Mouse (Mus musculus): Measurements from ENCODE around the gene Fbxo40. TPM values are rescaled to one million over a fixed set of nuclear protein-coding genes. Genes with fewer than 3 reads are reported as not detected.

The Fbxo40 gene
- total and polyA plus RNA-seq, 3 experiments: 1.5 to 3.0 (median 2.2) TPM

- TF ChIP-seq CTCF (conservative IDR thresholded peaks at IDR 0.05 in 1 of 2, IDR thresholded peaks at IDR 0.05 in 1 of 2; ENCODE audit: low read depth in 2 of 2, low read length in 2 of 2): peak in 1 of 2 experiments; percentile 57; a peak in 2 of 4 replicates
- TF ChIP-seq JUND (conservative IDR thresholded peaks at IDR 0.05; ENCODE audit: low read depth, low read length): no peak
- peak; percentile 64 for TF ChIP-seq RAD21 (IDR thresholded peaks at IDR 0.05; ENCODE audit: low read depth, low read length)
- peak; percentile 51 for TF ChIP-seq SMC3 (IDR thresholded peaks at IDR 0.05; ENCODE audit: low read depth, low read length)
- no peak for TF ChIP-seq USF2 (conservative IDR thresholded peaks at IDR 0.05; ENCODE audit: low read depth, low read length)
- no peak for TF ChIP-seq KAT2A (IDR thresholded peaks at IDR 0.05; ENCODE audit: insufficient replicate concordance, low read length)
- DNase-seq (ENCODE audit: extremely low read depth): no peak
- Histone ChIP-seq H3K27me3 (replicated peaks) (no peaks in the 10 kb centered on the region), H3K4me3 (replicated peaks in 1 of 3; ENCODE audit: low read depth in 2 of 3, low read length in 2 of 3, poor library complexity in 1 of 3) (no peak overlapping the region), H3K36me3 (replicated peaks in 1 of 2; ENCODE audit: control insufficient read depth in 1 of 2, insufficient read depth in 1 of 2, low read length in 1 of 2) (peaks cover 54 to 80% of the 10 kb centered on the region in 2 experiments), H3K79me2 (replicated peaks; ENCODE audit: control insufficient read depth, extremely low read depth, insufficient read depth, poor library complexity, severe bottlenecking) (peaks cover 22% of the 10 kb centered on the region), H3K9ac (ENCODE audit: insufficient read depth, low read depth) (no peak overlapping the region), H3K4me1 (ENCODE audit: control insufficient read depth in 1 of 2, insufficient read depth in 2 of 2) (peaks cover 4 to 37% of the 10 kb centered on the region in 2 experiments), H3K9me3 (replicated peaks; ENCODE audit: low read length) (no peaks in the 10 kb centered on the region), H3K4me2 (ENCODE audit: insufficient read depth, low read depth, poor library complexity, severe bottlenecking) (no peak overlapping the region), H3K27ac (ENCODE audit: insufficient read depth, low read depth) (no peak overlapping the region)
- dilution Hi-C loops (cut with MboI; ENCODE audit: extremely low pct_ligation_motif_present, extremely low pct_unique_long_range_greater_than_20kb, low sequenced_read_pairs) (no loop called here), in situ Hi-C loops (cut with MboI; ENCODE audit: low pct_ligation_motif_present, low pct_unique_long_range_greater_than_20kb, low sequenced_read_pairs) (no loop called here)
These were observed 43.7 kb downstream of the Fbxo40 start for GRCm38 (mm10) chr16:36946459-36947159.

- no peak for TF ChIP-seq GABPA (IDR thresholded peaks at IDR 0.05; ENCODE audit: insufficient replicate concordance, low read depth, low read length)
- TF ChIP-seq KAT2A (IDR thresholded peaks at IDR 0.05; ENCODE audit: insufficient replicate concordance, low read length): no peak
- no peak for TF ChIP-seq ZC3H11A (IDR thresholded peaks at IDR 0.05; ENCODE audit: low read depth, low read length)
- TF ChIP-seq SIN3A (IDR thresholded peaks at IDR 0.05; ENCODE audit: low read length): no peak
- TF ChIP-seq ZKSCAN1 (IDR thresholded peaks at IDR 0.05; ENCODE audit: borderline replicate concordance, low read depth, low read length): no peak
- TF ChIP-seq ZNF384 (IDR thresholded peaks at IDR 0.05; ENCODE audit: low read depth, low read length): no peak
- H3K79me2 ChIP-seq (replicated peaks; ENCODE audit: control insufficient read depth, extremely low read depth, insufficient read depth, poor library complexity, severe bottlenecking): peaks cover 28% of the 10 kb centered on the region
- H3K4me3 ChIP-seq (replicated peaks in 1 of 3; ENCODE audit: low read depth in 2 of 3, low read length in 2 of 3, poor library complexity in 1 of 3): no peak overlapping the region
- H3K27me3 ChIP-seq (replicated peaks): no peaks in the 10 kb centered on the region
- DNase-seq (ENCODE audit: extremely low read depth): no peak
- in situ Hi-C loops (cut with MboI; ENCODE audit: low pct_ligation_motif_present, low pct_unique_long_range_greater_than_20kb, low sequenced_read_pairs): no loop called here
- no peak overlapping the region for H3K27ac ChIP-seq (ENCODE audit: insufficient read depth, low read depth)
- peaks cover 13 to 52% of the 10 kb centered on the region in 2 experiments for H3K4me1 ChIP-seq (ENCODE audit: control insufficient read depth in 1 of 2, insufficient read depth in 2 of 2)
- H3K9ac ChIP-seq (ENCODE audit: insufficient read depth, low read depth): no peak overlapping the region
- H3K4me2 ChIP-seq (ENCODE audit: insufficient read depth, low read depth, poor library complexity, severe bottlenecking): no peak overlapping the region
- H3K9me3 ChIP-seq (replicated peaks; ENCODE audit: low read length): no peaks in the 10 kb centered on the region
- peaks cover 50 to 78% of the 10 kb centered on the region in 2 experiments for H3K36me3 ChIP-seq (replicated peaks in 1 of 2; ENCODE audit: control insufficient read depth in 1 of 2, insufficient read depth in 1 of 2, low read length in 1 of 2)
- dilution Hi-C loops (cut with MboI; ENCODE audit: extremely low pct_ligation_motif_present, extremely low pct_unique_long_range_greater_than_20kb, low sequenced_read_pairs): no loop called here
These were observed 45.3 kb downstream of the Fbxo40 start for GRCm38 (mm10) chr16:36944895-36945424.

GRCm38 (mm10) chr16:36943591-36943990 lies 46.7 kb downstream of the Fbxo40 start:
- Histone ChIP-seq H3K79me2 (replicated peaks; ENCODE audit: control insufficient read depth, extremely low read depth, insufficient read depth, poor library complexity, severe bottlenecking) (peaks cover 37% of the 10 kb centered on the region), H3K27ac (ENCODE audit: insufficient read depth, low read depth) (no peak overlapping the region), H3K4me2 (ENCODE audit: insufficient read depth, low read depth, poor library complexity, severe bottlenecking) (no peak overlapping the region), H3K36me3 (replicated peaks in 1 of 2; ENCODE audit: control insufficient read depth in 1 of 2, insufficient read depth in 1 of 2, low read length in 1 of 2) (peaks cover 50 to 78% of the 10 kb centered on the region in 2 experiments), H3K9ac (ENCODE audit: insufficient read depth, low read depth) (no peak overlapping the region), H3K4me3 (replicated peaks in 1 of 3; ENCODE audit: low read depth in 2 of 3, low read length in 2 of 3, poor library complexity in 1 of 3) (no peak overlapping the region), H3K4me1 (ENCODE audit: control insufficient read depth in 1 of 2, insufficient read depth in 2 of 2) (peaks cover 20 to 65% of the 10 kb centered on the region in 2 experiments), H3K27me3 (replicated peaks) (no peaks in the 10 kb centered on the region), H3K9me3 (replicated peaks; ENCODE audit: low read length) (no peaks in the 10 kb centered on the region)
- no peak for DNase-seq (ENCODE audit: extremely low read depth)
- in situ Hi-C loops (cut with MboI; ENCODE audit: low pct_ligation_motif_present, low pct_unique_long_range_greater_than_20kb, low sequenced_read_pairs): no loop called here
- TF ChIP-seq CHD1 (IDR thresholded peaks at IDR 0.05; ENCODE audit: low read depth, low read length): no peak
- no peak for TF ChIP-seq SIN3A (IDR thresholded peaks at IDR 0.05; ENCODE audit: low read length)
- no peak for TF ChIP-seq ELF1 (IDR thresholded peaks at IDR 0.05; ENCODE audit: low read depth, low read length)
- TF ChIP-seq MAZ (IDR thresholded peaks at IDR 0.05; ENCODE audit: low read depth, low read length): no peak
- no peak for TF ChIP-seq ETS1 (conservative IDR thresholded peaks at IDR 0.05; ENCODE audit: low read depth, low read length)
- dilution Hi-C loops (cut with MboI; ENCODE audit: extremely low pct_ligation_motif_present, extremely low pct_unique_long_range_greater_than_20kb, low sequenced_read_pairs): no loop called here
